Mouse (Mus musculus) heart, embryonic 11.5 days (tissue): ENCODE measurements around the gene Olfr372. TPM values are rescaled to one million over a fixed set of nuclear protein-coding genes. Genes with fewer than 3 reads are reported as not detected.

Experiments
- polyA plus RNA-seq: library from polyadenylated mRNA; unstranded; fragments of >200 nt; fragmentation: Nextera tagmentation; extraction: Ambion mirVana; gene quantifications from 2 replicates; pipeline ENCODE4 v1.2.1, GENCODE M21; 2014

Olfr372 gene
- polyA plus RNA-seq, 1 experiment from 2014 or later, result not detected

Other genes starting within 250 kb of the Olfr372 start
- 5.6 and 5.9 TPM in 2 replicates for gene Zfp709, start 159.2 kb upstream of the Olfr372 start, polyA plus RNA-seq
- 2.4 and 3.1 TPM in 2 replicates for gene Zfp882, start 132.6 kb upstream of the Olfr372 start, polyA plus RNA-seq
- gene Zfp617, start 132.6 kb upstream of the Olfr372 start, polyA plus RNA-seq, result 34.4 and 36.4 TPM in 2 replicates
- gene Zfp961, start 90.2 kb upstream of the Olfr372 start, polyA plus RNA-seq, result 15.2 and 15.7 TPM in 2 replicates
- 0.30 and 0.39 TPM in 2 replicates for gene Cyp4f18, start 31.6 kb upstream of the Olfr372 start, polyA plus RNA-seq
- not detected in 2 replicates for gene Olfr373, start 42.0 kb downstream of the Olfr372 start, polyA plus RNA-seq
- 0.23 TPM in 1 of 2 replicates, not detected in the other for gene Olfr374, start 65.8 kb downstream of the Olfr372 start, polyA plus RNA-seq
- 405 and 429 TPM in 2 replicates for gene Tpm4, start 93.8 kb downstream of the Olfr372 start, polyA plus RNA-seq
- gene Rab8a, start 120.0 kb downstream of the Olfr372 start, polyA plus RNA-seq, result 65.5 and 71.6 TPM in 2 replicates
- 0.11 TPM in 1 of 2 replicates, not detected in the other for gene Hsh2d, start 148.4 kb downstream of the Olfr372 start, polyA plus RNA-seq
- not detected in 2 replicates for gene Cib3, start 171.6 kb downstream of the Olfr372 start, polyA plus RNA-seq
- gene Gm11034, start 172.4 kb downstream of the Olfr372 start, polyA plus RNA-seq, result not detected in 2 replicates
- 44.7 and 45.1 TPM in 2 replicates for gene Fam32a, start 178.5 kb downstream of the Olfr372 start, polyA plus RNA-seq
- gene Ap1m1, start 198.8 kb downstream of the Olfr372 start, polyA plus RNA-seq, result 110 and 112 TPM in 2 replicates